Mouse (Mus musculus) small intestine, adult 2 months (tissue): ENCODE measurements around the gene Lrrc29. TPM values are rescaled to one million over a fixed set of nuclear protein-coding genes. Genes with fewer than 3 reads are reported as not detected.

ENCODE experiments used
- H3K27ac ChIP-seq: fragments of 200-500 bp; 2 replicates; pipeline ENCODE4 v1.5.1; 2012; ENCODE audit warnings: low read depth, low read length, control low read depth, inconsistent platforms; ENCODE audit not compliant: insufficient read depth
- H3K27me3 ChIP-seq: fragments of 200-500 bp; 2 replicates; pipeline ENCODE4 v1.6.1; 2012; ENCODE audit warnings: mild to moderate bottlenecking, moderate library complexity, low read length, inconsistent platforms; ENCODE audit not compliant: control insufficient read depth, insufficient read depth
- H3K36me3 ChIP-seq: fragments of 200-500 bp; 2 replicates; pipeline ENCODE4 v1.6.1; 2012; ENCODE audit warnings: mild to moderate bottlenecking, low read length, control low read depth, inconsistent platforms; ENCODE audit not compliant: control insufficient read depth, insufficient read depth
- H3K4me1 ChIP-seq: fragments of 200-500 bp; 2 replicates; pipeline ENCODE4 v1.6.1; 2012; ENCODE audit warnings: low read length, inconsistent platforms, mixed read lengths; ENCODE audit not compliant: control insufficient read depth, insufficient read depth, insufficient read length
- H3K4me3 ChIP-seq: fragments of 200-500 bp; 2 replicates; pipeline ENCODE4 v1.5.1; 2012; ENCODE audit warnings: low read depth, mild to moderate bottlenecking, control low read depth, inconsistent platforms, low read length, moderate library complexity
- CTCF ChIP-seq: fragments of 200-500 bp; IDR thresholded peaks from 2 replicates; pipeline ENCODE4 v1.5.1; 2012; ENCODE audit warnings: low read depth, mild to moderate bottlenecking, control low read depth, inconsistent platforms, low read length, moderate library complexity, mixed read lengths; ENCODE audit not compliant: insufficient replicate concordance, insufficient read length; ENCODE audit errors: extremely low read depth
- POLR2A ChIP-seq: fragments of 200-500 bp; IDR thresholded peaks from 2 replicates; pipeline ENCODE4 v1.6.1; 2012; ENCODE audit warnings: low read depth, mild to moderate bottlenecking, control low read depth, inconsistent platforms, low read length, moderate library complexity
- WGBS: fragments of 180-500 bp; shearing (Covaris S2); methylation state at CpG from one replicate; pipeline ENCODE4 v1.1.7; 2018; 5-methylcytosine and 5-hydroxymethylcytosine counted together
- polyA plus RNA-seq: library from polyadenylated mRNA; depleted of rRNA; stranded (reverse); fragments of >200 nt; gene quantifications from 2 replicates; pipeline ENCODE4 v1.2.3, GENCODE M21; 2012; rRNA removed

Lrrc29 gene
- polyA plus RNA-seq, 1 experiment = 6.9 TPM

- no peak for TF ChIP-seq CTCF
- TF ChIP-seq POLR2A = no peak
- H3K4me1 ChIP-seq = peaks cover 32% of the 10 kb centered on the region
- peak overlapping the region; percentile 86 for H3K27ac ChIP-seq
- H3K4me3 ChIP-seq = peak overlapping the region; percentile 99
- H3K27me3 ChIP-seq = no peaks in the 10 kb centered on the region
- 31% methylated on average over 16 of the region's 16 CpGs for WGBS
- H3K36me3 ChIP-seq = peaks cover 25% of the 10 kb centered on the region
Measured at GRCm38 (mm10) chr8:105263244-105263912, 62.7 kb downstream of the Lrrc29 start.

Other genes starting within 250 kb of the Lrrc29 start
- 0.18 TPM in 1 of 2 replicates, not detected in the other for gene Ces3b, start 242.5 kb downstream of the Lrrc29 start, polyA plus RNA-seq
- not detected in 2 replicates for gene Ces4a, start 194.5 kb downstream of the Lrrc29 start, polyA plus RNA-seq
- 2.3 and 2.9 TPM in 2 replicates for gene Cbfb, start 155.6 kb downstream of the Lrrc29 start, polyA plus RNA-seq
- 6.3 and 9.4 TPM in 2 replicates for gene D230025D16Rik, start 101.1 kb downstream of the Lrrc29 start, polyA plus RNA-seq
- 8.6 and 13.8 TPM in 2 replicates for gene B3gnt9, start 71.1 kb downstream of the Lrrc29 start, polyA plus RNA-seq
- 62.7 and 112 TPM in 2 replicates for gene Tradd, start 61.7 kb downstream of the Lrrc29 start, polyA plus RNA-seq
- 12.4 and 34.9 TPM in 2 replicates for gene Fbxl8, start 61.6 kb downstream of the Lrrc29 start, polyA plus RNA-seq
- 1.2 and 1.3 TPM in 2 replicates for gene Hsf4, start 56.5 kb downstream of the Lrrc29 start, polyA plus RNA-seq
- gene Nol3, start 50.1 kb downstream of the Lrrc29 start, polyA plus RNA-seq = 0.52 and 1.1 TPM in 2 replicates
- gene 4931428F04Rik, start 36.4 kb downstream of the Lrrc29 start, polyA plus RNA-seq = 1.6 and 2.6 TPM in 2 replicates
- 2.1 and 3.1 TPM in 2 replicates for gene Exoc3l, start 30.2 kb downstream of the Lrrc29 start, polyA plus RNA-seq
- gene E2f4, start 28.6 kb downstream of the Lrrc29 start, polyA plus RNA-seq = 81.4 and 152 TPM in 2 replicates
- 39.6 and 107 TPM in 2 replicates for gene Elmo3, start 20.7 kb downstream of the Lrrc29 start, polyA plus RNA-seq
- 77.5 and 105 TPM in 2 replicates for gene Tmem208, start 76 bp upstream of the Lrrc29 start, polyA plus RNA-seq
- gene Fhod1, start 21.7 kb upstream of the Lrrc29 start, polyA plus RNA-seq = 15.4 and 19.6 TPM in 2 replicates
- 1.4 and 3.1 TPM in 2 replicates for gene Slc9a5, start 22.6 kb upstream of the Lrrc29 start, polyA plus RNA-seq
- 0.14 and 0.41 TPM in 2 replicates for gene Plekhg4, start 47.0 kb upstream of the Lrrc29 start, polyA plus RNA-seq
- not detected in 2 replicates for gene Kctd19, start 87.2 kb upstream of the Lrrc29 start, polyA plus RNA-seq
- gene Lrrc36, start 87.3 kb upstream of the Lrrc29 start, polyA plus RNA-seq = 0.06 TPM in 1 of 2 replicates, not detected in the other
- 36.9 and 60.5 TPM in 2 replicates for gene Tppp3, start 145.2 kb upstream of the Lrrc29 start, polyA plus RNA-seq
- 14.8 and 15.2 TPM in 2 replicates for gene Zdhhc1, start 170.6 kb upstream of the Lrrc29 start, polyA plus RNA-seq
- gene Hsd11b2, start 192.5 kb upstream of the Lrrc29 start, polyA plus RNA-seq = 5.0 and 12.2 TPM in 2 replicates
- 41.9 and 70.8 TPM in 2 replicates for gene Atp6v0d1, start 239.8 kb upstream of the Lrrc29 start, polyA plus RNA-seq